Mouse (Mus musculus): ENCODE data around the gene Srf. TPM values are rescaled to one million over a fixed set of nuclear protein-coding genes. Genes with fewer than 3 reads are reported as not detected.
A peak's percentile ranks its signal among the peaks of the same experiment; 100 is the strongest.

Gene Srf
- polyA plus RNA-seq, 1 experiment from 2014 or later = 14.0 TPM

- peaks cover 15% of the 10 kb centered on the region for H3K4me1 ChIP-seq (ENCODE audit: control insufficient read depth, insufficient read depth, low read length)
- no peak overlapping the region for H3K4me2 ChIP-seq (ENCODE audit: low read depth, low read length)
- H3K27ac ChIP-seq (replicated peaks; ENCODE audit: low read depth, low read length) = no peak overlapping the region
- H3K9me3 ChIP-seq (ENCODE audit: control insufficient read depth, low read length) = no peaks in the 10 kb centered on the region
- H3K9ac ChIP-seq (ENCODE audit: low read depth, low read length) = 0 out of 2 replicates have a peak overlapping the region, but pooled peaks have one; percentile 7
- WGBS = 19% methylated on average over 3 of the region's 3 CpGs
- DNase-seq (ENCODE audit: low spot score) (no peak), ATAC-seq (ENCODE audit: low read depth) (no peak)
- H3K4me3 ChIP-seq (ENCODE audit: low read depth, low read length) = no peak overlapping the region
- H3K36me3 ChIP-seq (ENCODE audit: control insufficient read depth, insufficient read depth, low read length) = peaks cover 47% of the 10 kb centered on the region
- H3K27me3 ChIP-seq (replicated peaks; ENCODE audit: control insufficient read depth, insufficient read depth, low read length) = no peaks in the 10 kb centered on the region
These were observed 8.1 kb downstream of the Srf start for GRCm38 (mm10) chr17:46547923-46548322.

GRCm38 (mm10) chr17:46546995-46547394 is 9.0 kb downstream of the Srf start:
- Histone ChIP-seq H3K9ac (ENCODE audit: low read depth, low read length) (no peak overlapping the region), H3K27me3 (replicated peaks; ENCODE audit: control insufficient read depth, insufficient read depth, low read length) (no peaks in the 10 kb centered on the region), H3K4me1 (ENCODE audit: control insufficient read depth, insufficient read depth, low read length) (peaks cover 9% of the 10 kb centered on the region), H3K4me3 (ENCODE audit: low read depth, low read length) (no peak overlapping the region), H3K4me2 (ENCODE audit: low read depth, low read length) (peak overlapping the region; percentile 81; the same call in 1 of the 2 replicates), H3K9me3 (ENCODE audit: control insufficient read depth, low read length) (no peaks in the 10 kb centered on the region), H3K27ac (replicated peaks; ENCODE audit: low read depth, low read length) (no peak overlapping the region), H3K36me3 (ENCODE audit: control insufficient read depth, insufficient read depth, low read length) (peaks cover 43% of the 10 kb centered on the region)
- no peak for ATAC-seq (ENCODE audit: low read depth)
- peak; percentile 45 for DNase-seq (ENCODE audit: low spot score)
- WGBS = 20% methylated on average over 8 of the region's 8 CpGs

- no peak for DNase-seq (ENCODE audit: low spot score)
- Histone ChIP-seq H3K4me2 (ENCODE audit: low read depth, low read length) (peak overlapping the region; percentile 81), H3K9ac (ENCODE audit: low read depth, low read length) (peak overlapping the region; percentile 79), H3K36me3 (ENCODE audit: control insufficient read depth, insufficient read depth, low read length) (peaks cover 43% of the 10 kb centered on the region), H3K4me3 (ENCODE audit: low read depth, low read length) (peak overlapping the region; percentile 65), H3K4me1 (ENCODE audit: control insufficient read depth, insufficient read depth, low read length) (peaks cover 8% of the 10 kb centered on the region), H3K27me3 (replicated peaks; ENCODE audit: control insufficient read depth, insufficient read depth, low read length) (no peaks in the 10 kb centered on the region), H3K27ac (replicated peaks; ENCODE audit: low read depth, low read length) (no peak overlapping the region), H3K9me3 (ENCODE audit: control insufficient read depth, low read length) (no peaks in the 10 kb centered on the region)
- WGBS = 18% methylated on average over 7 of the region's 7 CpGs
- no peak for ATAC-seq (ENCODE audit: low read depth)
These were observed 9.4 kb downstream of the Srf start for GRCm38 (mm10) chr17:46546591-46546990.

- Histone ChIP-seq H3K36me3 (ENCODE audit: control insufficient read depth, insufficient read depth, low read length) (peaks cover 43% of the 10 kb centered on the region), H3K4me3 (ENCODE audit: low read depth, low read length) (peak within 1 kb of the TSS; percentile 65), H3K27ac (replicated peaks; ENCODE audit: low read depth, low read length) (no peak within 1 kb of the TSS), H3K4me2 (ENCODE audit: low read depth, low read length) (peak within 1 kb of the TSS; percentile 81), H3K9me3 (ENCODE audit: control insufficient read depth, low read length) (no peaks in the 10 kb centered on the region), H3K4me1 (ENCODE audit: control insufficient read depth, insufficient read depth, low read length) (peaks cover 8% of the 10 kb centered on the region), H3K9ac (ENCODE audit: low read depth, low read length) (peak within 1 kb of the TSS; percentile 79), H3K27me3 (replicated peaks; ENCODE audit: control insufficient read depth, insufficient read depth, low read length) (no peaks in the 10 kb centered on the region)
- WGBS = under 1% methylated on average over 35 of the region's 49 CpGs
- peak; percentile 85 for ATAC-seq (ENCODE audit: low read depth)
- peak; percentile 79 for DNase-seq (ENCODE audit: low spot score)
These were observed 10.0 kb downstream of the Srf start, which contains the start of gene Cul9 for GRCm38 (mm10) chr17:46545813-46546564. Gene Cul9, minus strand, starts transcription at chr17:46546388.

- DNase-seq (ENCODE audit: low spot score) = no peak
- no peaks in the 10 kb centered on the region for H3K27me3 ChIP-seq (replicated peaks; ENCODE audit: control insufficient read depth, insufficient read depth, low read length)
- peaks cover 8% of the 10 kb centered on the region for H3K4me1 ChIP-seq (ENCODE audit: control insufficient read depth, insufficient read depth, low read length)
- H3K4me3 ChIP-seq (ENCODE audit: low read depth, low read length) = no peak overlapping the region
- peaks cover 32% of the 10 kb centered on the region for H3K36me3 ChIP-seq (ENCODE audit: control insufficient read depth, insufficient read depth, low read length)
- no peak overlapping the region for H3K27ac ChIP-seq (replicated peaks; ENCODE audit: low read depth, low read length)
- ATAC-seq (ENCODE audit: low read depth) = no peak
- no peak overlapping the region for H3K9ac ChIP-seq (ENCODE audit: low read depth, low read length)
- 86% methylated on average over 12 of the region's 12 CpGs for WGBS
- no peaks in the 10 kb centered on the region for H3K9me3 ChIP-seq (ENCODE audit: control insufficient read depth, low read length)
- no peak overlapping the region for H3K4me2 ChIP-seq (ENCODE audit: low read depth, low read length)
These were observed 12.3 kb downstream of the Srf start for GRCm38 (mm10) chr17:46543661-46544060.

- Histone ChIP-seq H3K27ac (replicated peaks; ENCODE audit: low read depth, low read length) (no peak overlapping the region), H3K4me3 (ENCODE audit: low read depth, low read length) (no peak overlapping the region), H3K4me1 (ENCODE audit: control insufficient read depth, insufficient read depth, low read length) (no peaks in the 10 kb centered on the region), H3K9me3 (ENCODE audit: control insufficient read depth, low read length) (no peaks in the 10 kb centered on the region), H3K36me3 (ENCODE audit: control insufficient read depth, insufficient read depth, low read length) (0 out of 2 replicates have a peak, but pooled peaks cover 23% of the 10 kb centered on the region), H3K27me3 (replicated peaks; ENCODE audit: control insufficient read depth, insufficient read depth, low read length) (peaks cover 6% of the 10 kb centered on the region; the same call in 1 of the 2 replicates), H3K9ac (ENCODE audit: low read depth, low read length) (no peak overlapping the region), H3K4me2 (ENCODE audit: low read depth, low read length) (no peak overlapping the region)
- DNase-seq (ENCODE audit: low spot score) (peak; percentile 78), ATAC-seq (ENCODE audit: low read depth) (peak; percentile 64; the same call in 1 of the 2 replicates)
- WGBS = 32% methylated on average over 12 of the region's 12 CpGs
These were observed 30.2 kb downstream of the Srf start for GRCm38 (mm10) chr17:46525579-46526307.

- peaks cover 6% of the 10 kb centered on the region; the same call in 1 of the 2 replicates for H3K27me3 ChIP-seq (replicated peaks; ENCODE audit: control insufficient read depth, insufficient read depth, low read length)
- WGBS = 77% methylated on average over 10 of the region's 10 CpGs
- no peak overlapping the region for H3K9ac ChIP-seq (ENCODE audit: low read depth, low read length)
- no peak overlapping the region for H3K27ac ChIP-seq (replicated peaks; ENCODE audit: low read depth, low read length)
- no peaks in the 10 kb centered on the region for H3K4me1 ChIP-seq (ENCODE audit: control insufficient read depth, insufficient read depth, low read length)
- H3K4me2 ChIP-seq (ENCODE audit: low read depth, low read length) = no peak overlapping the region
- ATAC-seq (ENCODE audit: low read depth) (no peak), DNase-seq (ENCODE audit: low spot score) (no peak)
- no peaks in the 10 kb centered on the region for H3K9me3 ChIP-seq (ENCODE audit: control insufficient read depth, low read length)
- 0 out of 2 replicates have a peak, but pooled peaks cover 23% of the 10 kb centered on the region for H3K36me3 ChIP-seq (ENCODE audit: control insufficient read depth, insufficient read depth, low read length)
- no peak overlapping the region for H3K4me3 ChIP-seq (ENCODE audit: low read depth, low read length)
These were observed 30.9 kb downstream of the Srf start for GRCm38 (mm10) chr17:46525065-46525464.

- DNase-seq (ENCODE audit: low spot score) = peak; percentile 19
- Histone ChIP-seq H3K4me2 (ENCODE audit: low read depth, low read length) (no peak overlapping the region), H3K4me3 (ENCODE audit: low read depth, low read length) (no peak overlapping the region), H3K4me1 (ENCODE audit: control insufficient read depth, insufficient read depth, low read length) (no peaks in the 10 kb centered on the region), H3K27ac (replicated peaks; ENCODE audit: low read depth, low read length) (no peak overlapping the region), H3K27me3 (replicated peaks; ENCODE audit: control insufficient read depth, insufficient read depth, low read length) (peaks cover 6% of the 10 kb centered on the region; the same call in 1 of the 2 replicates), H3K9me3 (ENCODE audit: control insufficient read depth, low read length) (no peaks in the 10 kb centered on the region), H3K9ac (ENCODE audit: low read depth, low read length) (no peak overlapping the region; the same call in 1 of the 2 replicates), H3K36me3 (ENCODE audit: control insufficient read depth, insufficient read depth, low read length) (0 out of 2 replicates have a peak, but pooled peaks cover 7% of the 10 kb centered on the region)
- WGBS = 37% methylated on average over 24 of the region's 24 CpGs
- no peak for ATAC-seq (ENCODE audit: low read depth)
These were observed 33.9 kb downstream of the Srf start for GRCm38 (mm10) chr17:46521963-46522668.

Measured in embryonic facial prominence, embryonic 14.5 days (tissue).